Mouse (Mus musculus) layer of hippocampus, postnatal 25 days (tissue): ENCODE data around the gene Olfr777. TPM values are rescaled to one million over a fixed set of nuclear protein-coding genes. Genes with fewer than 3 reads are reported as not detected.
"Not testable (repeated sequence)": the region's sequence is repeated elsewhere in the genome, so short reads cannot be mapped to it uniquely, and the experiment has no call there.

Source experiments
- DNase-seq, 2 experiments: peaks; one replicate each; pipeline ENCODE4 v3.0.0; 2022; ENCODE audit warnings: mixed read lengths in 2 of 2, low spot score in 1 of 2; ENCODE audit errors: extremely low spot score in 1 of 2
- total RNA-seq, 2 experiments: library from RNA; stranded (reverse); gene quantifications; 2 replicates each; pipeline ENCODE4 v1.2.3; 2021

Olfr777 gene
- not detected for total RNA-seq

- no peak for DNase-seq
Measured at GRCm38 (mm10) chr10:129271081-129271535, at the start of gene Olfr777. TSS of gene Olfr777 (minus strand) at chr10:129271485.

GRCm38 (mm10) chr10:129317817-129318216 lies 46.5 kb upstream of the Olfr777 start, which contains the start of gene Olfr780:
TSS of gene Olfr780 (plus strand) at chr10:129318117.
- no peak for DNase-seq

- not testable (repeated sequence) for DNase-seq
Measured at GRCm38 (mm10) chr10:129313521-129313920, 42.2 kb upstream of the Olfr777 start.

- DNase-seq, result not testable (repeated sequence)
Measured at GRCm38 (mm10) chr10:129312973-129313372, 41.7 kb upstream of the Olfr777 start.

- DNase-seq, result no peak
Measured at GRCm38 (mm10) chr10:129258827-129259226, 12.5 kb downstream of the Olfr777 start, which contains the start of gene Olfr776. TSS of gene Olfr776 (plus strand) at chr10:129259127.

GRCm38 (mm10) chr10:129248112-129248511 lies 23.2 kb downstream of the Olfr777 start, which contains the start of gene Olfr775:
TSS of gene Olfr775 (plus strand) at chr10:129248412.
- no peak for DNase-seq

GRCm38 (mm10) chr10:129235904-129236303 lies 35.4 kb downstream of the Olfr777 start, which contains the start of gene Olfr774:
TSS of gene Olfr774 (plus strand) at chr10:129236204.
- no peak for DNase-seq

- no peak for DNase-seq
Measured at GRCm38 (mm10) chr10:129230737-129231136, 40.5 kb downstream of the Olfr777 start.

Other genes with a start within 250 kb of the Olfr777 start
- not detected for gene Olfr764-ps1, start 231.6 kb downstream of the Olfr777 start, total RNA-seq
- gene Olfr765, start 221.5 kb downstream of the Olfr777 start, total RNA-seq, result not detected
- gene Olfr766-ps1, start 202.5 kb downstream of the Olfr777 start, total RNA-seq, result not detected
- gene Olfr767, start 188.6 kb downstream of the Olfr777 start, total RNA-seq, result not detected
- not detected for gene Olfr768, start 172.1 kb downstream of the Olfr777 start, total RNA-seq
- gene Olfr769, start 153.6 kb downstream of the Olfr777 start, total RNA-seq, result not detected
- not detected for gene Olfr770, start 132.5 kb downstream of the Olfr777 start, total RNA-seq
- gene Olfr771, start 106.7 kb downstream of the Olfr777 start, total RNA-seq, result not detected
- not detected for gene Olfr772, start 93.6 kb downstream of the Olfr777 start, total RNA-seq
- gene Olfr773, start 84.1 kb downstream of the Olfr777 start, total RNA-seq, result not detected
- not detected for gene Olfr774, start 35.3 kb downstream of the Olfr777 start, total RNA-seq
- not detected for gene Olfr775, start 23.1 kb downstream of the Olfr777 start, total RNA-seq
- not detected for gene Olfr776, start 12.4 kb downstream of the Olfr777 start, total RNA-seq
- gene Olfr780, start 46.6 kb upstream of the Olfr777 start, total RNA-seq, result not detected
- not detected for gene Olfr781, start 57.4 kb upstream of the Olfr777 start, total RNA-seq
- not detected for gene Olfr782, start 77.4 kb upstream of the Olfr777 start, total RNA-seq
- gene Olfr784, start 112.6 kb upstream of the Olfr777 start, total RNA-seq, result under 1 TPM in 1 of 2 experiments, not detected in 1; 0.31 TPM
- gene Olfr785, start 133.9 kb upstream of the Olfr777 start, total RNA-seq, result not detected
- not detected for gene Olfr786, start 155.8 kb upstream of the Olfr777 start, total RNA-seq
- not detected for gene Olfr787, start 190.4 kb upstream of the Olfr777 start, total RNA-seq
- not detected for gene Olfr788, start 199.5 kb upstream of the Olfr777 start, total RNA-seq
- not detected for gene Olfr789, start 213.3 kb upstream of the Olfr777 start, total RNA-seq
- not detected for gene Olfr790, start 227.0 kb upstream of the Olfr777 start, total RNA-seq